Mouse (Mus musculus) 416B (cell line): ENCODE results near the gene Lgals7.
"Not testable (repeated sequence)": the region's sequence is repeated elsewhere in the genome, so short reads cannot be mapped to it uniquely, and the experiment has no call there.

Source experiments
- DNase-seq: peaks from one replicate; pipeline ENCODE4 v3.0.0; 2011; ENCODE audit warnings: low read depth

Gene Lgals7

GRCm38 (mm10) chr7:28877856-28878255 lies 14.2 kb downstream of the Lgals7 start:
- DNase-seq: no peak

DNA sequence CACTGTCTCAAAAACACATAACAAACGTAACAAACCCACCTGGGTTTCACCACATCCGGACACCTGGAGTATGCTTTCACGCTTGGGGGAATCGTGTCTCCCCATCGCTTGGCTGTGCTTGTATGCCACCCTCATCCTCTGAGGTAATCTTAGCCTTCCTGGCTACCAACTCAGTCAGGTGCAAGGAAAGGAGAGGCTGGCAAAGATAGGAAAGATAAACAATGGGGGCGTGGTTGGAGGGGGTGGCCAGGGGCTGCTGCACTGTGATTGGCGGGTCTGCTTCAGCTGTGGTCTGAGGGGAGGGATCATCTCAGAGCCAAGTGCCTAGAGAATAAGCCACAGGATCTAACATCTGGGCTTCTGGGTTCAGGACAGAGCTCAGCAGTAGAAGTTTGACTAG lies 16.0 kb downstream of the Lgals7 start:
- DNase-seq: peak; percentile 17

DNA sequence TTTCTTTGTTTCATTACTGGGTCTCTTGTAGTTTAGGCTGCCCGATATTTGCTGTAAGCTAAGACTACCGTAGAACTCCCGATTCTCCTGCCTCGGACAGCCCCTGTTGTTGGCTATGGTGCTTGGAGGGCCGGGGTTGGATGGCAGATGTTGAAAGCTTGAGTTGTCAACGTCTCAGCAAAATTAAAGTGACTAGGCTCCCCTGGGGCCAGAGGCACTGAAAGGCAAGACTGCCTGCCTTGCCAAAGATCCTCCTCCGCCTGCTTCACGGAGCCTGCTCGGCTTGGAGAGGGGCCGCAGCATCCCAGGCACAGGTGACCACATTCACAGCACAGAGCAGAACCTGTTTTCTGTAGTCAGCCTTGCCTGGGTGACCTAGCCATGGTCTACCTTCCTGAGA lies 16.9 kb downstream of the Lgals7 start:
- no peak for DNase-seq

DNA sequence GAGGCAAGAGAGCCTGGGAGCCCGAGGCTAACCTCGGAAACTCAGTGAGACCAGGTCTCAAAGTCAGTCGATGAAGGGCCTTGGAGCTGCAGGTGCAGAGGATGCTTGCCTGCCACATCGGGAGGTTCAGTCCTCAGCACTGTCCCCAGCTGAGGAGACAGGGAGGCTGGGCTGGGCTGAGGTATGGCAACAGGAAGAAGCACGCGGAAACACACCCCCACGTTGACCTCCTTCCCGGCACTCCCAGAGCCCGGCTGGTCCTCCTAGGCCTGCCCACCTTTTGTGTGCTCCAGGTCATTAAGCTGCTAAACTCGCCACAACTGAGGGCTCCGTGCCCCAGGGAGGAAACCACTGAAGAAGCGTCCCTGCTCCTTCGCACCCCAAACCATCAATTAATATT lies 17.5 kb downstream of the Lgals7 start, which contains the start of gene Capn12:
Capn12 (plus strand) TSS at position 224 of the 400 bp plus-strand sequence.
- DNase-seq: no peak

DNA sequence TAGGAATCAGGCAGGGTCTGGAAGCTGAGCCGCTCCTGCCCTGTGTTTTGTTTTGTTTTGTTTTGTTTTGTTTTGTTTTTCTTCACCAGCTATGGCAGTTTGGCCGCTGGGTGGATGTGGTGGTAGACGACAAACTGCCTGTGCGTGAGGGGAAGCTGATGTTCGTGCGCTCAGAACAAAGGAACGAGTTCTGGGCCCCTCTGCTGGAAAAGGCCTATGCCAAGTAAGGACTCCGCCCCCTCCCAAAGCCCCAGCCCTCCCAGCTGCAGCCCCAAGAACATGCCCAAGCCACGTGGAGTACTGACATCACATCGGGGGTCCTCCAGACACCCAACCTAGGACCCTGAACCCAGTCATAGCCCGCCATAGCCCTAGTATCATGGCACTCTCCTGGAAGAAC lies 19.4 kb downstream of the Lgals7 start:
- no peak for DNase-seq

DNA sequence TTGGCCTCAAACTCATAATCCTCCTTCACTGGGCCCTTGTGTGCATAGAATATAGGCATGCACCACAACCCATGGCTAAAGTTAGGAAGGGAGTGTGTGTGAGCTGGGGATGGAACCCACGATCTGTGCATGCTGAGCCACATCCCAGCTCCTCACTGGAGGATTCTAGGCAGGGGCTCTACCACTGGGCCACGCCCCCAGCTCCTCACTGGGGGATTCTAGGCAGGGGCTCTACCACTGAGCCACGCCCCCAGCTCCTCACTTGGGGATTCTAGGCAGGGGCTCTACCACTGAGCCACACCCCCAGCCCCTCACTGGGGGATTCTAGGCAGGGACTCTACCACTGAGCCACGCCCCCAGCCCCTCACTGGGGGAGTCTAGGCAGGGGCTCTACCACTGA lies 20.1 kb downstream of the Lgals7 start:
- DNase-seq: not testable (repeated sequence)

DNA sequence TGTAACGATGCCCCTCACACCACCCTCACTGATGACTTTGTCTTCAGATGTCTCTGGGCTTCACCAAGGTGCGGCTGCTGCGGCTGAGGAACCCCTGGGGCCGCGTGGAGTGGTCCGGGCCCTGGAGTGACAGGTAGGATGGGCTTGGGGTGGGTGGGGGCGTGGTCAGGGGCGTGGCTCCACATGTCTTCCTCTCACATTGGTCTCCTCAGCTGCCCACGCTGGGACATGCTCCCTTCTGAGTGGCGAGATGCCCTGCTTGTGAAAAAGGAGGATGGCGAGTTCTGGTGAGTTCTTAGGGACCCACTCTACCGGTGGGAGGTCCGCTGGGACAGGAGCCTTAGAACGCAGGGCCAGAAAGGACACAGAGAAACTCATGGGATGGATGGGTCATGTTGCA lies 22.8 kb downstream of the Lgals7 start:
- no peak for DNase-seq

- DNase-seq: no peak
Observed at GRCm38 (mm10) chr7:28888701-28889161, 25.1 kb downstream of the Lgals7 start.

- DNase-seq: no peak
Observed at GRCm38 (mm10) chr7:28892601-28893000, 28.9 kb downstream of the Lgals7 start.

DNA sequence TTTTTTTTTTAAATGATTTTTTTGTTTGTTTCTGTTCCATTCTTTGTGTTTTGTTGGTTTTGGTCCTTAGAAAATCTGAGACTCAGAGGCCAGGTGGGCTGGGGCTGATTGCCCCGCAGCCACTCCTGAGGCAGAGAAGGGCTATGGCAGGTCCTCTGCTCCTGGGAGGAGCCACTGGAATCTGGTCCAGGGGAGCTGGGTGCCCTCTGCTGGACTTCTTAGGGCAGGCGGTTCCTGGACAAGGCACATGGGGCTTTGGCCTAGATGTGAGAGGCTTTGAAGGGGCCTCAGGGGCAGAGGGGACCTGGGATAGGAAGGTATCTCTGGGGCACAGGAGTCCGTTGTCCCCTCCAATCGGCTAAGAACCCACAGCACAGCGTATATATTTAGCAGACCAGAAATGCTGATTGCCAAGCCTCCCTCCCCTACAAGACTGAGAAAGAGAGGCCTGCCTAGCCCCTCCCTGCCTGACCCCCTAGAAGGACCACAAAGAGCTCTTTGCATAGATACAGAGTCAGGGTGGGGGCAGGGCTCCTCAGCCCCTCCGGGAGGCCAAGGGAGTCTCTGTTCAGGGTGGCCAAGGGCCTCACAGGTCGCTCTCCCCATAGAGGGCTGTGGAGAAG lies 30.1 kb downstream of the Lgals7 start:
- DNase-seq: peak; percentile 56

- no peak for DNase-seq
Observed at GRCm38 (mm10) chr7:28894942-28895341, 31.3 kb downstream of the Lgals7 start.

DNA sequence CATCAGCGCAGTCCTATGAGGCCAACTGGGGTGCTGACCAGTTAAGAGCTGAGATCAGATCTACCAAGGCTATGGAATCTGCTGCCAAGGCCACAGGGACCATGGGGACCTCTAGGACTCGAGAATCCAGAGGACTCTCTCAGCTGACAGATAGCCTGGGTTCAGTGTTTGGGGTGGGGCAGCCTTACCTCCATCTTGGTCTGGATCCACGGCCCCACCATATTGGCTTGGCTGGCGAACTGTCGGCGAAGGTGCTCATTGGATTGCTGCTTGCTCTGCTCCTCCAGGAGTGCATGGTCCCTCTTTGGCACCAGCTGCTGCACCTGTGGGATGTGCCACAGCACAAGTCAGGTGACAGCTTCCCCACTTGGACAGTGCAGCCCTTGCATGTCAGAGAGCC lies 34.0 kb downstream of the Lgals7 start:
- no peak for DNase-seq

GRCm38 (mm10) chr7:28899972-28900371 lies 36.3 kb downstream of the Lgals7 start:
- no peak for DNase-seq

- no peak for DNase-seq
Observed at GRCm38 (mm10) chr7:28901311-28902125, 37.9 kb downstream of the Lgals7 start.

DNA sequence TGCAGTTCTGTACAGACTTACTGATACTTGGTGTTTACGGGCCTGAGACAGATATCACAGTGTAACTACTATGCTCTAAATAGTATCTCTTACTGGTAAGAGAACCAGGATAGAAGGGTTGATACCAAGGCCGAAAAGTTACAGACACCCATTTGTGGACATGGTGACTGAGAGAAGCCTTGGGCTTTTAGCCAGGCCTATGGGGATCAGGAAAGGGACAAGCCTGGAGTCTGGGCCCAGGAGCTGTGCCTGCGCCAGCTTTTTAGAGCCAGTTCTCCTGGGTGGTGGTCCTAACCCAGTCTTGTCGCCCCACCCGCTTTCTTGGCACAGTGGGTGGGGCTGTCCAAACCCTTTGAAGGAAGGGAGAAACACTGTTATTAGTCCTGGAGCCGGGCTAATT lies 38.5 kb downstream of the Lgals7 start:
- no peak for DNase-seq

DNA sequence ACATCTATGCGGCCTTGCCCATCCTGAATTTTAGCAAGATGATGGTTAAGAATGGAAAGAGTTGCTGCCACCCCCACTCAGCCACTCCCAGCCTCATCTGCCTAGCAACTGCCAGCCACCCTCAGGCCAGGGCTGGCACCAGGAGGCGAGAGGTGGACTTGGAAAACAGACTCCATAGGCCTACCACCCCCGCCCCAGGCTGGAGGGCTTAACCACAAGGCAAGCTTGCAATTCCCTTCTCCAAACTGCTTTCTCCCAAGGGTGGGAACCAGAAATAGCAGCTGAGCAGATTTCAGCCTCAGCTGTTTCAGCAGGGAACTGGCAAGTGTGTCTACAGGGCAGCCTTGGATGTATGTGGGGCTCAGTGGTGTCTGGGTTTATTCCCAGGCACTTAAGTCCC lies 39.2 kb downstream of the Lgals7 start:
- DNase-seq: no peak

DNA sequence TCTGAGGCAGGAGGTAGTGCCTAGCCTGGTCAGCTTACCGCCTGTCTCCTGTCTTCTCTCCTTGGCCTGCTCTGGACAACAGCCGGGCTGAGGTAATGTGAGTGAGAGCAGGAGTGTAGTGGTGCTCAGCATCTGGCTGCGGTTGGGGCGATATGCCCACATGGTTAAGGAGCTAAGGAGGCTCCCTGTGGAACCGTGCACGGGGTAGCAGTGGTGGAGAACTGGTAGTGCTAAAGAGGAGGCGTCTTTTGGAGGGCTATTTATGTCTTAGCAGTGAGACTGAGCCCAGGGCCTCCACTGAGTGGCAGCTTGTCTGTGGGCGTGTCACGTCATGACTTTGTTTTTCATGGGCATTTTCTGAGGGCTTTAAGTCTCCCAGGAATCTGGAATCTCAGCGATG lies 40.1 kb downstream of the Lgals7 start:
- no peak for DNase-seq

GRCm38 (mm10) chr7:28907195-28907594 lies 43.5 kb downstream of the Lgals7 start:
- peak; percentile 87 for DNase-seq

DNA sequence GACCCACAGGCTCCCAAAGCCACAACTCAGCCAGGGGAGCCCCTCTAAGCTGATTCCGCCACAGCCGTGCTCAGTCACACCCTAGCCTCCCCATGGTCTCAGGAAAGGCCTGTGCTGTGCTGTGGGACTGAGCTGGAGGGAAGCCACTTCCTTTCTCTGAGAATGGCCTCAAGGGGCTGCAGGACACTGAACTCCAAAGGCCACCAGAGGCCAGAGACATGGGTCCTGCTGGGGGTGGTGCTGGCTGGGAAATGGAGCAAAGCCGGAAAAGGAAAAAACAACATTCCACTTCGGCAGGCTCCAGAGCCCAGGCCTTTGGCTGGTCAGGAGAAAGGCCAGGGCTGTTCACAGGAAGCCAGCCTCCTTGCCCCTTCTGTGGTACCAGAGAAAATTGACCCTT lies 48.0 kb downstream of the Lgals7 start:
- DNase-seq: no peak

GRCm38 (mm10) chr7:28913171-28913570 lies 49.5 kb downstream of the Lgals7 start:
- DNase-seq: no peak
